Mouse (Mus musculus): ENCODE measurements around the gene Kirrel2.

Kirrel2 gene

DNA sequence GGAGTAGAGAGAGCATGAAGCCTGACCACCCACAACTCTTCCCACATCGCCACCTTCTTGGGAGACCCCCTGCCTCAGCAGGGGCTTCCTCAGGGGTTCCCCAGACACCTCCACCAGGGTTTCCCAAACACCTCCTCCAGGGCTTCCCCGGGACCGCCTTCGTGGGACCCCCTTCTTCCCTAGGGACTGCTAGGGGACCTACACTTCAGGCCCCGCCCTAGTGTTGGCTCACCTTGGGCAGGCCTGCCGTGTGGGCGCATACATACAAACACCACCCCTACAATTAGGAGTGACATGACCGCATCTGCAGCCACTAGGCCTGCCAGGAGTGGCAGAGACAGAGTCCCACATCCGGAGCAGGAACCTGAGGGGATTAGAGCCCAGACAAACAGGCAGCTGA is 39.6 kb downstream of the Kirrel2 start:
- DNase-seq (ENCODE audit: low spot score in 2 of 2): no peak

GRCm38 (mm10) chr7:30413596-30413995 is 43.9 kb downstream of the Kirrel2 start, which contains the start of gene Tyrobp:
Gene Tyrobp, plus strand, starts transcription at chr7:30413760.
- no peak for DNase-seq (ENCODE audit: low spot score in 2 of 2)

GRCm38 (mm10) chr7:30412735-30413147 is 44.7 kb downstream of the Kirrel2 start:
- no peak for DNase-seq (ENCODE audit: low spot score in 2 of 2)

DNA sequence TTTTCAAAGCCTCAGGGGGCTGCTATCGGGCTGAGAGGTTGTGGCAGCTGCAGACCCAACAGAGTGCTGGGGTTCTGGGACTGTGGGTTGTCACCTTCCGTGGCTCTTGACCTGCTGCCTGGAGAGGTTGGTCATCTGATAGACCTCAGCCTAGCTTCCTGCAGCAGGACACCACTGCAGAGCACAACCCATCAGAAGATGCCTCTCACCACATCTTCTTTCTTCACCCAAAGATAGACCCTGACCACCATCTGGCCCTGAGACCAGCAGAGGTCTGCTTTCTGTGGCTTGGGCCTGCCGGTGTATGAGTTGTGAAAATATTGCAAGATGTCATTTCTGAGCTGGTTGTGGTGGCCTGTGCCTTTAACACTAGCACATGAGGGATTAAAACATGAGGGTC is 46.5 kb downstream of the Kirrel2 start:
- no peak for DNase-seq (ENCODE audit: low spot score in 2 of 2)

GRCm38 (mm10) chr7:30409789-30410188 is 47.7 kb downstream of the Kirrel2 start:
- DNase-seq (ENCODE audit: low spot score in 2 of 2): no peak

GRCm38 (mm10) chr7:30408639-30409038 is 48.9 kb downstream of the Kirrel2 start:
- DNase-seq (ENCODE audit: low spot score in 2 of 2): no peak

GRCm38 (mm10) chr7:30402343-30402742 is 55.1 kb downstream of the Kirrel2 start:
- no peak for DNase-seq (ENCODE audit: low spot score in 2 of 2)

DNA sequence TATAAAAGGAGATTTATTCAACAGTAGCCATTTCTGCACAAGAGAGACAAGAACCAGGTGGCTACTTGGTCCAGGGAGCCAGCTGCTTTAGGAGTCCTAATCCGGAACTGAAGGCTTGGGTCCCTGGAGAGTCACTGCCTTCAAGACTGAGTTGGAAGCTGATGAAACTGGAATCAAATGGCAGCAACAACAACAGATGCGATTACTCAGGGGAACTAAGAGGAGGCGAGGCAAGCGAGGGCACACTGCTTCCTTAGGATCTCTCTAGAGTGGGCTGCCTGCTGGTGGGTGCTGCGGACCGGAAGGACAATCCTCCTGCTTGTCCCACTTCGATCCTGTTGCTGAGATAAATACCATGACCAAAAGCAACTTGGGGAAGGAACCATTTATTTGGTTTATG is 57.8 kb downstream of the Kirrel2 start:
- no peak for DNase-seq (ENCODE audit: low spot score in 2 of 2)

All from urinary bladder, postnatal 4 days (tissue).